Mouse (Mus musculus) ovary, postnatal 36 days (tissue): ENCODE data around the gene Slc30a7.
A peak's percentile ranks its signal among the peaks of the same experiment; 100 is the strongest.
"Not testable (repeated sequence)": the region's sequence is repeated elsewhere in the genome, so short reads cannot be mapped to it uniquely, and the experiment has no call there.

Experiments used
- DNase-seq: peaks from one replicate; pipeline ENCODE4 v3.0.0; 2022; ENCODE audit warnings: low spot score, mixed read lengths

Gene Slc30a7

DNA sequence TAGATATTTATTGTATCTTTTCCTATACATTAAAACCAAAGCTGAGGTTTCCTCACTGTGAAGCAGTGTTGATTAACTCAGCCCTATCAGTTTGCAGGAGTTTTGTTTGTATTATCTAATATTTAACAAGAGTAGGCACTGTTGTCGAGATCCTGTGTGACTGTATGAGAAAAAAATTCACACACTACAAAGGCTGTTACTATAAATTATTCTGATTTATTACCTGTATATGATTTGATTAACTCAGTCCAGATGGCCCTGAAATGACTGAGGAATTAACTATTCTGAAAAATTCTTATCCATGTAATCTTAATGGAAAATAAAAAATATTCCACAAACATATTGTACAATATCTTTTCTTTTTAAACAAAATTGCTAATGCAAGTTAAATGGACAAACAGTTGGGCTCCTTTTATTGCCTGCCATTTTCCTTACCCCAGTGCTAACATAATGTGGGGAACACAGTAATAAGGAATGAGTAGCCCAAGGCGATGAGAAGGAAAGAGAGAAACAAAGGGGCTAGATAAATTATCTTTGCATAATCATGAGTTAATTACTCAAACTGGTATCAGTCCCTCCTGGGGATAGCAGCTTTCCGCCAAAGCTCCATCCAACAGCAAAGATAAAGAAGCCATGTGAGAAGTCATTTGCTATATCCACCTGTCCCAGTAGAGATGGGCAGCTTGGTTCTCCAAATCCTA lies 57.8 kb downstream of the Slc30a7 start:
- no peak for DNase-seq

DNA sequence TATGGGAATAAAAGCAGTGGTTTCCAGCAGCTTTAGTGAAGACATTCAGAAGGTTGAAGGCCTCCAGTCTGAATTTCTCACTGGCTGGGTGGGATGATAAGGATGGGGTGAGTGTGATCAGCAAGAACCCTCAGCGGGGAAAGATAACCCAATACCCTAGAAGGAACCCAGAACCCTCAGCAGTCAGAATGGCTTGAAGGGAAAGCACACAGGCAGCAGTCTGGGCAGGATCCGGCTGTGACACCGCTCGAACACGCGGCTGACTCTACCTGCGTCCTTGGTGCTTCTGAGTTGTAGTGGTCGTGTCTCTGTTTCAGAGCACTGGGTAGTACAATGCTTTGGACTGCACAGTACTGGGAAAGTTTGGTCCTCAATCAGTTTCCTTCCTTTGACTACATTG lies 60.9 kb downstream of the Slc30a7 start:
- DNase-seq: no peak

DNA sequence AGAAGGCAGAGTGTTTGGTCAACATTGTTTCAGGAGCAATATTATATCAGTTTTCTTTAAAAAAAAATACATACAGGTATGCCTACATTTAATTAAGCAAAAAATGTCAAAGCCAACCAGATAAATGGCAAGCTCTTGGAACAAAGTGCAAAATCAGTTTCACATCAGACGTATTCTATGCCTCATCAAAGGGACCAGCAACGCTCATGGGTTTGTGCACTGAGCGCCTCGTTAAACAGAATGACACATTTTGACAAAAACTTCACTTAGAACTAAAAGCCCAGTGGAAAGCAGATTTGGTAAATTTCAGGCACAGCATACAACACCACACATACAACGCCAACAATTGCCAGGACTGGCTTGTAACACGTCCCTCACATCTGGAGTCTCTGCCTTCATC lies 62.8 kb downstream of the Slc30a7 start:
- no peak for DNase-seq

DNA sequence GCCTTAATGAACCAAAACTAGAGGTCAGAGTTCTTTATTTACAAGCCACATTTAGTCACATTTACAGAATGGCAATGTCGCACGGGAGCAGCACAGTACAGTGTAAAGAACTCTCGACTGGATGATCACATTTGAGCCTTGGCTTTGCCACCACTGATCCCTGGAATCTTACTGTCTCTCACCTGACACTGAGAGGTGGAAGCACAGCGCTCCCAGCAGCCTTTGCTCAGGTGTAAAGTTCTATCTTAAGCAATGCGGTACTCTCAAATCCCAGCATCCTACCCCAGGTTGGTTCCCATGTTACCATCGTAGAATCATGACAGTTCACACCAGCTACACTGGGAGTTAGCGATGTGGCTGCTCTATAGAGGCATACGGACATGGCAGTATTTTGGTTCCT lies 65.7 kb downstream of the Slc30a7 start:
- DNase-seq: no peak

DNA sequence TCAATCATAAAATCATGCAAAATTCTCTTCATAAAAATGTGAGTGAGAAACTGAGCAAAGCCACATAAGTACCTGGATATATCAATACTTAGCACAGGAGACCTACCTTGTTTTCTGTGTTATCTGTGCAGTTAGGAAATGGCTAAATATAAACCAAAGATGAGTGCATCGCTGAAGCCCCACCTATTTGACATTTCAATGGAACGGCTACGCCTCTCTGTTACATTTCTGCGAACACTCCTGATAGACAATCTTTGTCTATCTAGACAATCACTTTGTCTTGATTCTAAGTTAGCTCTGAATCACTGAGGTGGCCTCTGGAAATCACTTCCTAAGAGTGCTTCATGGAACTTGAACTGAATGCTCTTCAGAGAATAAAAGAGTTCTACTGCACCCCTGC lies 66.7 kb downstream of the Slc30a7 start:
- DNase-seq: no peak

DNA sequence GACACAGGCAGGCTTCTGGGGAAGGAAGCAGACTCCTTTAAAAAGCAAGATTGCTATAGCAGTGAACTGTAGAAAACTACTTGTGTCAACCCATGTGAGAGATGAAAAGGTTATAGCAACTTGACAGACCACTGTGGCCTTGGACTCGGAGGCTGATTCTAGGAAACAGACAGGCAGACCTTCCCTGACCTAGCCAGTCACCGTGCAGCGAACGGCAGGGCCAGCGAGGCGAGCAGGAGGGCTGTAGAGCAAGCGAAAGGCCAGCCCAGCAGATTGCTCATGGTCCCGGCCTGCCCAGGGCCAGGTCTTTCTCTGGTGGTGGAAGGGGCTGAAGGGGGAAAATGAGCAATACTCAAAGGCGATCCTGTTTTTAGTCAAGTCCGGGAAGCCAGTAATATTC lies 69.4 kb downstream of the Slc30a7 start:
- DNase-seq: peak; percentile 20

DNA sequence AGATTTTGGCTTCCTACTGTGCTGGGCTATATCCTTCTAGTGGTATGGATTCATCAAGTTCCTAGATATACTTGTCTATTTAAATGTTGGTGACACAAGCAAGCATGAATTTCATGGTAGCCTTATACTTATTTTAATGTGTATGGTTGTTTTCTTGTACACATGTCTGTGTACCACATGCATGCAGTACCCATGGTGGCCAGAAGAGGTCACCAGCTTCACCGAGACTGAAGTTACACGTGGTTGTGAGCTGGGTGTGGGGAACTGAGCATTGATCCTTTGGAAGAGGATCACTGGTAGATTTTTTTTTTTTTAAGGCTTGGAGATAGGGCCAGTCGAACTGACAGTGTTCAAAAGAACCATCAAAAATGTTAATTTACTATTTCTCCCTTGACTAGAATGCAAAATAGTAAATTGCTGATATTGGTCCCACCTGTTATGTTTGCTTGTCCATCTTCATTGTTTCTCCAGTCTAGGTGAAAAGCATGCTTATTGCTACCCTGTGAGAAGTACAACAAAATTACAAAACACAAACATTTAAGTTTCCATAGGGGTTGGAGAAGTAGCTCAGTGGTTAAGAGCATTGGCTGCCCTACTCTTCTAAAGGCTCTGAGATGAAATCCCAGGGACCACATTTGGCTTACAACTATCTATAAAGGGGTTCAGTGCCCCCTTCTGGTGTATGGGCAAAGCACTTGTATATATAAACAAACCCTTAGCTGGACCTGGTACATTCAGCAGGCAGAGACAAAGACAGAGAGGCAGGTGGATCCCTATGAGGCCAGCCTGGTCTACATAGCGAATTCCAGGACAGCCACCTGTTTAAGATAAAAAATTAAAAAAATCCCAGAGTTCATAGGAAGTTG lies 70.2 kb downstream of the Slc30a7 start:
- peak; percentile 26 for DNase-seq

DNA sequence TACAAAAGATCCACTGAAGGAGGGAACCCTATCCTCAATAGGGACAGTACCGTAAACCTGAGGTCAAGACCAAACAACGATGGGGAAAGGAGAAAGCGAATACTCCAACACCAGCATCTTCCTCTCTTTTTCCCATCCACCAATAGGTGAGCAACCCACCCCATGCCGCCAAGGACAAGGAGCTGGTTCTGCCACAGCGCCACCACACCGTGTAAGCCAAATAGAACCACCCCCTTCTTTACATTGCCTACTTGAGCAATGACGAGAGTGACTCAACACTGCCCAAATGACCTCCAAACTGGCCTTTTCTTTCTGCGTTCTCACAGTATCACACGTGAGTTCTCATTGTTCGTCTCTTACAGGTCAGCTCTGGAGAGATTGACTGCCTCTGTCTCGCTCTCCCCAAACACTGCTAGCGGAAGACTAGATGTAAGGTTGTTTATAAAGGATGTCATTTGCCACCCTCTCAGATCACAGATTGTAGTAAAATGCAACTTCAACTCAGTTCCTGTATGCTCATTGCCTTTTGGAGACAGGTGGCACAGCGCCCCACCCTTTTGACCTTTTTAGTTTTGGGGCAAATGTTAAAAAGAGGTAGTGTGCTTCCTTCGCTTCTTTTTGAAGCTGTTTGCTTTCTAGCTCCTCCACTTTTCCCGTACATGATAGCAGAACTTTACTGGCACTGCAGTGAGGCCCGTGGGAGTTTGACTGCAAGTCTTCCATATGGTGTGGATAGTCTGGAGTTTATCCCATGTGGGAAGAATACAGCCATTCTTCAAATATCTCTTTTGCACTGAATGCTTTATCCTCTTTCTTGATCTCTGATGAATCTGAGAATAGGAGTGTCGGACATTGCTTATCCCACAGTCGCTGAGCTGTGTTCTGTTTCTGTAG lies 73.7 kb downstream of the Slc30a7 start:
- DNase-seq: no peak

DNA sequence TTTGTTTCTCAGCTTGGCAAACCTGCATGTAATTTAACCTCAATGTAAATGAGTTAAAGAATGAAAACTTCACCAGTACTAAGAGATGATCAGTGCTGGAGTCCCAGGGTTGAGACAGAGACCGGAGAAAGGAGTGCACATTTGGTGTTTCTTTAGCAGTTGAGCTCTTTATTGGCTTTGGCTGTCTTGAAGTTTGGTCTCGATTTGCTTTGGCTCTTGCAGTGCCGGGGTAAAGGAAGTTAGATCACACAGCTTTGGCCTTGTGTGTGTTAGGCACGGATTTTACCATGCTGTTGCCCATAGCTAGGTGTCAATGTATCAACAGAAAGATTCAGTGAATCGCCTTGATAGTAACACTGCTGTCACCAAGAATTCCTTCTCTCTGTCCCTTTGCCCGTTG lies 75.5 kb downstream of the Slc30a7 start:
- no peak for DNase-seq

DNA sequence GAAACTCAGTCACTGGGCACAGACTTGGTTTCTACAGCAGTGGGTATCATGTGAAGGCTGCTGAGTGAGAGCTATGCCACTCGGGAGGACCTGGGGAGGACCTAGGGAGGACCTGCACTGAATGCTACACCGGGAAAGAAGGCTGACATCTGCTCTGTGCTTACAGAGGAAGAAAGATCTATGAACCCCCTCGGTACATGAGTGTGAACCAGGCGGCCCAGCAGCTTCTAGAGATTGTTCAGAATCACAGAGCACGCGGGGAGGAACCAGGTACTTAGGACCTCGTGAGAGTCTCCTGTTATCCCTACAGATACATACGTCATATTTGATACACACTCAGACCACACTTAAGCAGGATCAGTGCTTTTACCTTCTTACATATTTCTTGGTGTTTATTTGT lies 80.7 kb downstream of the Slc30a7 start:
- DNase-seq: no peak

DNA sequence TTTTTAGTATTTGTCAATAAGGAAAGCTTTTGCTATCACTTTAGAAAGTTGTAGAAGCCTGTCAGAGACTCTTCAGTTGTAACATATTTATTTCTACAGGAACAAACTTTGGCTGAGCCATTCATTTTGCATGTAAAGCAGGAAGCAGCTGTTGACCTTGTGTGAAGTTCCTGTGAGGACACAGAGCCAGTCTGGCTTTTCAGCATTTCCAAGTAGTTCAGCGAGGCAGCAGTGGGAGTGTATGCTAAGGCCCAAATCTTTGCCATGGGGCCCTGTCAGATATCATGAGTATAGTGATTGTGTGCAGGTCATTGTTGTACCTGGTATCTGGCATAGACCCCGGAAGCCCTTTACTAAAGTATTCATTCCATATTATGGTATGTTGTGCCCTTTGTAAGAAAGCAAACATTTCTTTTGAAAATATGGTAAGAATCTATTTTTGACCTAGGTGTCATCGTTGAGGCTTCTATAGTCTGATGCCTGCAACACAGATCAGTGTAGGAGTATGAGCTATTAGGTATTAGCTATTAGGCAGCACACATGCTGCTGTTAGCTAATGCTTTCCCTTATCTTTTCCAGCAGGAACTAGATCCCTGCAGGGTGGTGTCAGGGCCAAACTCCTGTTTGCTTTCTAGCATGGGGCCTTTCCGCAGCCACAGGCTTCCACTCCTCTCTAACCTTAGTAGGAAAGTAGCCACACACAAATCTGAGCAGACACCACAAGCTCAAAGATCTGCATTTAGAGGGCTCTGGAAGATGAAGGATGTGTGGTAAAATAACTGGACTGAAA lies 82.6 kb downstream of the Slc30a7 start:
- no peak for DNase-seq

DNA sequence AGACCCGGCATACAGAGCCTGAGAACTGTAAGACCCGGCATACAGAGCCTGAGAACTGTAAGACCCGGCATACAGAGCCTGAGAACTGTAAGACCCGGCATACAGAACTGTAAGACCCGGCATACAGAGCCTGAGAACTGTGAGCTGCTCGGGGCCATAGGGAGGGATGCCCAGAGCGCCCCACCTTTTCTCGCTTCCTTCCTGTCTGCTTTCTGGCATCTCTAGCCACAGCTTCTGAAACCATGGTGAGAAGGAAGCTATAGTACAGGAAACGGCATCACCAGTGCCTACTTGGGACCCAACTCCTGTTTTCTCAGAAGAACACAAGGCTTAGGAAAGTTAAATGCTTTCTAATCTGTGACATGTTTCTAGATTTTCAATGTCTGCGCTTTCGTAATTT lies 99.8 kb downstream of the Slc30a7 start:
- not testable (repeated sequence) for DNase-seq

DNA sequence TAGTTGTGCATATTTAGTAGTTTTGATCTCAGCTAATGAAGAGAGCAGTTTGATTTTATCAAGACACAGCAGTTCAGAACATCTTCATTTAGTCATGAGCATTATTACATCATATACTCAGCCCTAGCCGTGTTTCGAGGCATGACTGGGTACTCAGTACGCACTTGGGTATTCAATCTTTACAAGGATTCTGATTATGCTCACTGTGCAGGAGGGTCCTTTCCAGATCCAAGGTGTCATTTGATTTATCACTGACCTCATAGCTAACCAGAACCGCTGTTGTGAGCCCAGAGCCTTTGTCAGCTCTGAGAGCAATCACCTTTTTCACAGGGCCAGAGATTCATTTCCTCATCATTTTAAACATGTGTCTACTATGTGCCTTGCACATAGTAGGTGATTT lies 101.6 kb downstream of the Slc30a7 start:
- no peak for DNase-seq

DNA sequence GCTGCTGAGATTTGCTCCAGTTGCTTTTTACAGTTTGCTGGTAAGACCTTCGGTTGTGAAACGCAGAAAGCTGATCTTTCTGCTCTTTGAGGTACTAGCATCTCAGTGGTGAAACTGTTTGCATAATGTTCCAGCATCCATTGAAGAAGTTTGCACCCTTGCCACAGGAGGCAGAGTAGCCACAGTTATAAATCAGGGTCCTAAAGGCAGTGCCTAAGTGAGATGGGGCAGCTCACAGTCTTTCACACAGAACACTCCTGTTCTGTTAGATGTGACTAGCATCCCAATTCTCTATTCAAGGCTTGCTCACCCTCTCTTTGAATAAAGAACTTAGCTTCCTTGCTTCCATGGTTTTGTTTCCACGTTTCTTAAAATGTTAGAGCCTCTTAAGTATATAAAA lies 102.1 kb downstream of the Slc30a7 start:
- no peak for DNase-seq

DNA sequence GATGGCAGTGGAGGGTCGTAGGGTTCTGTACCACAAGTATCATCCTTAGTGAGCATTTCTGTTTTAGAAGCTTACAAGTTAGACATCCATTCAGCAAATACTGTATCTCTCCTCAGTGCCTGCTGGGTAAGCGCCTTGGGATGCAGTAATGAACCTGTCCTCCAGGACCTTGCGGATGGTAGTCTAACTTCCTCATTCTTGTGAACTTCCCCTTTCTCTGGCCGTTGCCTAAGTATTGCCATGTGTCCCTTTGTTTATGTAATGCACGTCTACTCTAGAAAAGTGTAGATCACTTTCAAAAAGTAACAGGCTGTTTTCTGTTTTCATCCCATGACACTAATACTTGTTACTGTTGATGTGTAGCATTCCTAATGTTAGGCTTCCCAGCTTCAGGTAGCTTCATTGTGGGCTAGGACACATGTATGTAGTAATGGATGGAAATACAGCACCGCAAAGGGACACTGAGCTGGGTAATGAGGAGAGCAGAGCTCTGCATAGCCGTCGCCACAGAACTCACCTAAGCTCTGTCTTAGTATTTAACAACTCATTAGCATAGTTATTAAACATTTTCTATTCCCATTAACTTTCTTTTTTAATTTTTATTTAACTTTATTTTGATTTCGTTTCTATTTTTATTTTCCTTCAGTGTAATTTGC lies 104.8 kb downstream of the Slc30a7 start:
- no peak for DNase-seq

DNA sequence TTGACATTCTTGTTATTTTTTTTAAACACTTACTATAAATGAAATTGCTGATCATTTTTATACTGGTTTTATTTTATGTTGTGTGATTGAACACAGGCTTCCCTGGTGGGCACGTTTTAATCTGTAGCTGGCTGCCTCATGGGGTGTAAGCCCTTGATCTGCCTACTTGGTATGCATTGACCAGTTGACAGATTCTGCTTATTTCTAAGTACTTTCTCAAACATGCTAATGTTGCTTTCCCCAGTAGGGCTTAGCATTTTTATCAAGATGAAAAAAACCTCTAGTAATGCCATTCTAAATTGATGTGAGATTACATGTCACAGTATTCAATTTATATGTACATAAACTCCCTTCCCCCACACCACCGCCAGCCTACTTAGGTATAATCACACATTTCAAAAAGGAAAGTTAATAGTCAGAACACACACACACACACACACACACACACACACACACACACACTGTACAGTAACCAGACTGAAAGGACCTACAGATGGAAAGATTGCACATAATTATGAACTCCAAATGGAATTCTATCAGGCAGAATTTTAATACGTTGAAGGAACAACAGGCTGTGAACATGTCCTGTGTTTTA lies 108.8 kb downstream of the Slc30a7 start:
- no peak for DNase-seq

DNA sequence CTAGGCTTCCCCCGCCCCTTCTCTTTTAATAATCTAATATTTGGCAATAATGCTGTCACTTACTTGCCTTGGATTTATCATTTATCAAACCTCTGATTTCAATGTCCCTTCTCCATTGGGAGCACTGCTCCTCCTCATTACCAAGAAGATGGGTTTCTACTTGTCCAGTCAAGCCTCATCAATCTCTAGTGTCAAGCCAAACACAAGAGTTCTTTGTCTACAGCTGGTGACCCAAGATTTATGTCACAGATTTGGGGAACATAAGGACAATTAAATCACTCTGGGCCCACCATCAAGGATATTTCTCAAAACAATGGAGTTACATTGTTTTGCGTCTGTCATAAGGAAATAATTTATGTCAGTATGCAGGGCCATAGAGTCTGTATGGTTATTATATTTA lies 114.0 kb downstream of the Slc30a7 start:
- DNase-seq: no peak

DNA sequence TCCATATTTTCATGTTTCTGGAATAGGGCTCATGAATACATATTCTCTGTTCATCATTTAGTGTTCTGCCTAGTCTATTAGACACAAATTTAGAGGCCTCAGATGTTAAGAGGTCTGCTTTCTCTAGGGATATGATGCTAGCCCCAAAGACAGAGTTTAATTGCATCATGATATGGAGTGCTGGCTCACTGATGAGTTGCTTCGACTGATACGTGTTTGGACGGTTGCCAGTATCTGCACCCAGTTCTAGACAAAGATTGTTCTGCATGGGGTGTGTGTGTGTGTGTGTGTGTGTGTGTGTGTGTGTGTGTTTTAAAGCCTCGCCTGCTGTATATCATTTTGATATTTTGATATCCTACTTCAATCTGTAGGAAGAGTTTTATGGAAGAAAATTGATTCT lies 114.9 kb downstream of the Slc30a7 start:
- DNase-seq: no peak
